ENCODE assay signal across 8 mouse cellular contexts in the genomic region with DNA sequence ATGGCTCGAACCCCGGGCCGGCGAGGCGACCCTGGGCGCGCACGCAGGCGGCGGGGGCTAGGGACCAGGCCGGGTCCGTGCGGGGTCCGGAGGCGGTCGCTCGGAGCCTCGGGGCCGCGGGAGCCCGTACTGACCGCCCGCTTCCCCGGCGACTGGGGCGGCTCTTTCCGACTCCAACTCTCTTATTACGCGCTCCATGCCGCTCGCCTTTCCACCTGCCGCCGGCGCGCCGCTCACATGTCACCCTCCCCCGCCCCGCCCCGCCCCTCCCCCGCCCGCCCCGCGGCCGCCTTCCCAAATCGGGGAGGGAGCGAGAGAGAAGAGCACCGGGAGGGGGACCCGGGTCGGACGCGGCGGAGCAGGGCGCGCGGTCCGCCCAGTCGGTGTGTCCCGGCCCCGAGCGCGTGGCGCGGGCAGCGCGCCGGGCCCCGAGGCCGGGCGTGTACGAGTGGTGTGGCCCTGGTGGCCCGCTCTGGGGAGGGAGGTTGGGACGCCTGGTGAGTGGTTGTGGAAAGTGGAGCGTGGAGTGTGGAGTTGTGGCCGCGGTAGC. TPM values are rescaled to one million over a fixed set of nuclear protein-coding genes. Genes with fewer than 3 reads are reported as not detected.
DNase-seq lines count a peak whose midpoint lies in the region; ATAC-seq and TF ChIP-seq lines count a peak whose summit lies in the region.

No protein-coding gene starts in this region.

- no peak overlapping the region for H3K27ac ChIP-seq in heart, embryonic 15.5 days
- H3K27ac ChIP-seq in limb, embryonic 12.5 days, result no peak overlapping the region
- no peak overlapping the region for H3K27ac ChIP-seq in neural tube, embryonic 14.5 days (ENCODE audit: low read depth, low read length)

- no peaks in the 10 kb centered on the region for H3K9me3 ChIP-seq in heart, embryonic 15.5 days (replicated peaks)
- H3K9me3 ChIP-seq in limb, embryonic 12.5 days, result no peaks in the 10 kb centered on the region
- no peaks in the 10 kb centered on the region for H3K9me3 ChIP-seq in neural tube, embryonic 14.5 days (ENCODE audit: control insufficient read depth, low read length)

- DNase-seq in lung, adult 2 months, result peak; percentile 22
- DNase-seq in lung, postnatal 36 days, result no peak
- peak; percentile 57 for DNase-seq in embryo, embryonic 9.5 days (ENCODE audit: extremely low spot score)
- no peak for DNase-seq in layer of hippocampus, postnatal 10 days (ENCODE audit: low spot score in 2 of 2)

- H3K36me3 ChIP-seq in heart, embryonic 15.5 days, result no peaks in the 10 kb centered on the region
- no peaks in the 10 kb centered on the region for H3K36me3 ChIP-seq in limb, embryonic 12.5 days
- no peaks in the 10 kb centered on the region for H3K36me3 ChIP-seq in neural tube, embryonic 14.5 days (ENCODE audit: control insufficient read depth, insufficient read depth, low read length)

- H3K27me3 ChIP-seq in heart, embryonic 15.5 days, result peaks cover 82% of the 10 kb centered on the region
- H3K27me3 ChIP-seq in limb, embryonic 12.5 days, result peaks cover 98% of the 10 kb centered on the region
- peaks cover 13% of the 10 kb centered on the region for H3K27me3 ChIP-seq in neural tube, embryonic 14.5 days (ENCODE audit: control insufficient read depth, insufficient read depth, low read length)

- peak overlapping the region; percentile 100 for H3K4me2 ChIP-seq in heart, embryonic 15.5 days
- H3K4me2 ChIP-seq in limb, embryonic 12.5 days, result peak overlapping the region; percentile 100
- H3K4me2 ChIP-seq in neural tube, embryonic 14.5 days (ENCODE audit: low read depth, low read length), result peak overlapping the region; percentile 100

- peak overlapping the region; percentile 54 for H3K9ac ChIP-seq in heart, embryonic 15.5 days
- peak overlapping the region; percentile 60 for H3K9ac ChIP-seq in limb, embryonic 12.5 days (replicated peaks)
- peak overlapping the region; percentile 48 for H3K9ac ChIP-seq in neural tube, embryonic 14.5 days (replicated peaks; ENCODE audit: low read depth, low read length)

- peak; percentile 16; the same call in 1 of the 2 replicates for ATAC-seq in heart, embryonic 15.5 days (replicated peaks; ENCODE audit: insufficient number of reproducible peaks, insufficient read depth, low FRiP score, low read depth)
- ATAC-seq in limb, embryonic 12.5 days (ENCODE audit: insufficient number of reproducible peaks, insufficient read depth, low FRiP score, low TSS enrichment, low read depth), result no peak
- ATAC-seq in neural tube, embryonic 14.5 days (ENCODE audit: low read depth), result peak; percentile 31
- ATAC-seq in inflammation-experienced regulatory T-cells, adult 6 months, result no peak

- WGBS in lung, adult 2 months, result under 1% methylated on average over 75 of the region's 75 CpGs
- WGBS in heart, embryonic 15.5 days, result under 1% methylated on average over 56 of the region's 75 CpGs
- WGBS in limb, embryonic 12.5 days, result 1% methylated on average over 36 of the region's 75 CpGs
- WGBS in neural tube, embryonic 14.5 days, result under 1% methylated on average over 50 of the region's 75 CpGs

- peak overlapping the region; percentile 27 for H3K4me3 ChIP-seq in lung, adult 2 months (replicated peaks; ENCODE audit: extremely low read depth, low read depth, low read length)
- H3K4me3 ChIP-seq in heart, embryonic 15.5 days, result peak overlapping the region; percentile 72
- peak overlapping the region; percentile 75 for H3K4me3 ChIP-seq in limb, embryonic 12.5 days (replicated peaks)
- H3K4me3 ChIP-seq in neural tube, embryonic 14.5 days (ENCODE audit: low read depth, low read length), result peak overlapping the region; percentile 56

- H3K4me1 ChIP-seq in lung, adult 2 months (ENCODE audit: control insufficient read depth, insufficient read depth, low read length), result 0 out of 2 replicates have a peak, but pooled peaks cover 2% of the 10 kb centered on the region
- peaks cover 27% of the 10 kb centered on the region for H3K4me1 ChIP-seq in heart, embryonic 15.5 days (replicated peaks)
- peaks cover 15% of the 10 kb centered on the region; the same call in 1 of the 2 replicates for H3K4me1 ChIP-seq in limb, embryonic 12.5 days (replicated peaks)
- peaks cover 7% of the 10 kb centered on the region; the same call in 1 of the 2 replicates for H3K4me1 ChIP-seq in neural tube, embryonic 14.5 days (ENCODE audit: control insufficient read depth, insufficient read depth, low read length)

- TF ChIP-seq CTCF in lung, adult 2 months (IDR thresholded peaks at IDR 0.05; ENCODE audit: insufficient read depth, low read length), result no peak

- no peak for TF ChIP-seq POLR2A in lung, adult 2 months (IDR thresholded peaks at IDR 0.05; ENCODE audit: borderline replicate concordance, extremely low read depth, low read depth, low read length)

RNA-seq across cellular contexts. Expression of gene Kcnq4, which starts 1.1 kb away (rescaled TPM):
- 8.2 and 8.3 TPM in 2 replicates for polyA plus RNA-seq in lung, adult 2 months (2012; rRNA removed)
- polyA plus RNA-seq in heart, embryonic 15.5 days (2015; fragmentation: Nextera tagmentation; extraction: Ambion mirVana), result 0.64 and 0.99 TPM in 2 replicates
- polyA plus RNA-seq in limb, embryonic 12.5 days (2016; fragmentation: Nextera tagmentation; extraction: Ambion mirVana), result 6.2 and 7.3 TPM in 2 replicates
- polyA plus RNA-seq in neural tube, embryonic 14.5 days (2014; fragmentation: Nextera tagmentation; extraction: Ambion mirVana), result 5.2 and 5.5 TPM in 2 replicates
- polyA plus RNA-seq in inflammation-experienced regulatory T-cells, adult 6 months (2017; shearing (Covaris generic)), result not detected
- total RNA-seq in layer of hippocampus, postnatal 10 days (2021), result 1 to 10 TPM; 8.8 TPM

Comparison
In these comparisons a context has a peak if more than half of its experiments do, and no peak if none do; other contexts are left out.
1. DNase-seq: peak in lung, adult 2 months (single experiment) and embryo, embryonic 9.5 days (single experiment); none in lung, postnatal 36 days (single experiment) and layer of hippocampus, postnatal 10 days (0 of 2).
2. ATAC-seq: peak in heart, embryonic 15.5 days (single experiment) and neural tube, embryonic 14.5 days (single experiment); none in limb, embryonic 12.5 days (single experiment) and inflammation-experienced regulatory T-cells, adult 6 months (single experiment).
3. Peak in every context shown above with its lines, with median percentiles within 50 percentile points of each other: H3K4me3 ChIP-seq, H3K4me2 ChIP-seq and H3K9ac ChIP-seq.